Mouse (Mus musculus) cortical plate, adult 2 months (tissue): ENCODE data around the gene Iars.

Experiments
- CTCF ChIP-seq: fragments of 200-500 bp; IDR thresholded peaks from 2 replicates; pipeline ENCODE4 v1.5.1; 2011; ENCODE audit warnings: mild to moderate bottlenecking, control low read depth, low read length; ENCODE audit not compliant: insufficient read depth; ENCODE audit errors: extremely low read depth
- POLR2A ChIP-seq: fragments of 200-500 bp; IDR thresholded peaks from 2 replicates; pipeline ENCODE4 v1.6.1; 2011; ENCODE audit warnings: mild to moderate bottlenecking, low read length, control low read depth; ENCODE audit not compliant: insufficient read depth; ENCODE audit errors: extremely low read depth

GRCm38 (mm10) chr13:49651781-49652351 is 30.0 kb upstream of the Iars start:
- TF ChIP-seq POLR2A (no peak), CTCF (no peak)
